Mouse (Mus musculus) megakaryocyte, embryonic 14.5 days (primary cell): Measurements from ENCODE around the gene Galnt2.

Experiments
- FLI1 ChIP-seq: IDR thresholded peaks from 2 replicates; pipeline ENCODE4 v1.6.1; 2012; ENCODE audit warnings: low read length, inconsistent platforms, mixed read lengths
- GATA1 ChIP-seq: IDR thresholded peaks from 3 replicates; pipeline ENCODE4 v1.6.1; 2012; ENCODE audit warnings: mixed read lengths, low read length, inconsistent platforms, borderline replicate concordance

DNA sequence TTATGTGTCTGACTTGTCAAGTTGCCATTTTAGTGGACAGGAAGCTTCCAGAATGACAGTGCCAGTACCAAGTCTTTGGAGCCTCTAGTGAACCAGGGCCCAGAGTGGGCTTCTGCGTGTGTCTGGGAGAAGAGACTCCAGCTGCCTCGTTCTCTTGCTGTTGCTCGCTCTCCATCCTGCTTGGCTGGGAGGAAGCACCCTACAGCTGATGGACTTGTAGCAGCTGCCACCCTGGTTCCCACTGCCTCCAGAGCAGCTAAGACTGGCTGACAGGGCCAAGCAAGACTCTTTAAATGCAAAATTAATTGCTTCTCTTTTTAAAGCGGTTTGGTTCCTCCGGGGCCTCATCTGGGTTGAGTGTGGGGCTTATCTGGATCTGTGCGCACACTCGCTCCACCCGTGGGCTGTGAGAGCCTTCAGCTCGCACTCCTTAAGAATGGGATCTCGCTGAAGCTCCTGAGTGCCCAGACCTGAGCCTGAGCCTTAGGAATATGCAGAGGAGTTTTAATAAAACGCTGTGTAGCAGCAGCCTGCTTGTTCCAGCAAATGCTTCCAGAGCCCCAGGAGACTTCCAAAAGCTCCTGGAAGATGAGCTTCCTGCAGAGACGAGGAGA, 90.1 kb downstream of the Galnt2 start:
- no peak for TF ChIP-seq GATA1
- TF ChIP-seq FLI1 = no peak
